Mouse (Mus musculus) lung, adult 10 weeks (tissue): ENCODE data around the gene Mbnl1. TPM values are rescaled to one million over a fixed set of nuclear protein-coding genes. Genes with fewer than 3 reads are reported as not detected.

Experiments
- polyA plus RNA-seq: library from polyadenylated mRNA; stranded (reverse); fragments of 350-450 nt; fragmentation: Illumina TruSeq; extraction: RNeasy Lipid Tissue Mini Kit (QIAGEN cat#74804); gene quantifications from one replicate; pipeline ENCODE4 v1.2.3, GENCODE M21; 2014; ENCODE audit warnings: low read depth, low replicate concordance; ENCODE audit not compliant: insufficient read depth

The Mbnl1 gene
- 63.0 TPM for polyA plus RNA-seq

GRCm38 (mm10) chr3:60472681-60473177, at the start of gene Mbnl1:
TSS of gene Mbnl1 (plus strand) at chr3:60472830.

